Mouse (Mus musculus) cerebellum, adult (tissue): ENCODE results near the gene Zfp770.

Experiments used
- ATAC-seq: cut with Nextera tagmentation; 2 replicates; pipeline ENCODE4 v1.9.2; 2017; ENCODE audit warnings: mild to moderate bottlenecking, moderate library complexity, mixed read lengths; ENCODE audit not compliant: insufficient number of reproducible peaks, low FRiP score, low TSS enrichment

The Zfp770 gene

DNA sequence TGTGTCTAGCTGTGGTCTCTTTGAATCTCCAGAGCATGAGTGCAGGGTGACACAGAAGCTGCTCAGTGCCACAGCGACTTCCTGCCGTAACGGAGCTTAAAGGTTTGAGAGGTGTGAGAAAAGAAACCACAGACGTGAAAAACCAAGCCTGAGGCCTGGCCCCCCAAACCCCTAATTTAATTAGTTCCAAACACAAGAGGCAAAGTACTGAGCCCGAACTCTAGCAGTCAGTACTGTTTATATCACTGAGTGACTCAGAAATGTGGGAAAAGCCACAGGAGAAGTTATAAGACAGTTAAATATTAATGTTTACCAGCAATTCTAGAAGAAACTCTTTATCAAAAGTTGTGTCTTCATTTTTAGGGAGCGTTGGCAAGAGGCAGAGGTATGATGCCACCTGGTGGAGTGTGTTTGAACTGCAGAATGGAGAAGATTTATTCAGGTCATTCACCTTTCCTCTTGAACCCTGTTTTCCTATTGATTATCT is 55.9 kb downstream of the Zfp770 start:
- no peak for ATAC-seq

DNA sequence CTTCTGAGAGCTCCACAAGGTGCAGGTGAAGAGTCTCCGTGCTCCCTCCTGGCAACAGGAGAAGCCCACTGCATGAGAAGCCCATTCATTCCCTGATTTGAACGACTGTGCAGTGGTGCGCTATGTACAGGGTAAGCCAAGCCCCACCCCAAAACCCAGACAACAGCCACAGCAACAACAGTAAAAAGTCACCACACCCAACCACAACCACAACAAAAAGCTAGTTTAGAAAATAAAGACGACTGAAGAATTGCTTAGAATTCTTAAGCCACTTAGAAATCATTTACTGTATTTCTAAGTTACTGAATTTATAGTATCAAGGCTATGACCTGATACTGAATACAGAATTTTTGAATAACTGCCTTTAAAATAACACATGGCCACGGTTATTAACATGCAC is 56.4 kb downstream of the Zfp770 start:
- ATAC-seq: no peak

DNA sequence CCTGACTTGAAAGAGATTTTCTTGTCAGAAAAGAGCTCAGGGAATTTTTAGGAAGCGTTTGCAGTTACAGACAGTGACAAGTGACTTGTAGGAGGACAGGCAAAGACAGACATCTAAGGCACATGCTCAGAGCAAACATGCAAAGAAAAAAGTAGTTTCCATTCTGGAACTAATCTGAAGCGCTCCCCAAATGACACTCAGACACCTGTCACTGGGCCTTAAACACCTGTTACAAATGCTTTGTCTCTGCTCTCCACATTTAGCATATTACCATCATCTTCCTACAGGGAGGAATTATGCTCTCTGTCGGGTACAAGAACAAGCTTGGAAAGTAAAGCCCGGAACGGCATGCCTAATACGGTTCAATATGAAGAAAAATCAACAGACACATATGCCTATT is 57.4 kb downstream of the Zfp770 start:
- no peak for ATAC-seq
